Mouse (Mus musculus) lung, embryonic 15.5 days (tissue): Measurements from ENCODE around the gene Ranbp10. TPM values are rescaled to one million over a fixed set of nuclear protein-coding genes. Genes with fewer than 3 reads are reported as not detected.

Source experiments
- ATAC-seq: fragments of 200-750 bp; cut with Nextera tagmentation; 2 replicates; pipeline ENCODE4 v1.8.0; 2017; ENCODE audit warnings: moderate number of reproducible peaks, borderline replicate concordance; ENCODE audit not compliant: low FRiP score, low TSS enrichment; ENCODE audit errors: extremely low read depth
- H3K27ac ChIP-seq: fragments of 300-500 bp; sonication (generic); 2 replicates; pipeline ENCODE4 v1.5.1; 2015; ENCODE audit warnings: moderate library complexity, mild to moderate bottlenecking, inconsistent platforms
- H3K27me3 ChIP-seq: fragments of 300-500 bp; sonication (generic); 2 replicates; pipeline ENCODE4 v1.6.1; 2015; ENCODE audit warnings: inconsistent platforms
- H3K36me3 ChIP-seq: fragments of 300-500 bp; sonication (generic); 2 replicates; pipeline ENCODE4 v1.6.1; 2015; ENCODE audit warnings: inconsistent platforms
- H3K4me1 ChIP-seq: fragments of 300-500 bp; sonication (generic); 2 replicates; pipeline ENCODE4 v1.6.1; 2015; ENCODE audit warnings: inconsistent platforms
- H3K4me2 ChIP-seq: fragments of 300-500 bp; sonication (generic); 2 replicates; pipeline ENCODE4 v1.6.1; 2015; ENCODE audit warnings: inconsistent platforms, mild to moderate bottlenecking, moderate library complexity
- H3K4me3 ChIP-seq: fragments of 300-500 bp; sonication (generic); 2 replicates; pipeline ENCODE4 v1.5.1; 2015; ENCODE audit warnings: mild to moderate bottlenecking, inconsistent platforms
- H3K9ac ChIP-seq: fragments of 300-500 bp; sonication (generic); 2 replicates; pipeline ENCODE4 v1.6.1; 2015; ENCODE audit warnings: inconsistent platforms
- H3K9me3 ChIP-seq: fragments of 300-500 bp; sonication (generic); 2 replicates; pipeline ENCODE4 v1.6.1; 2016; ENCODE audit warnings: inconsistent platforms
- WGBS: fragments of 180-500 bp; shearing (Covaris S2); methylation state at CpG from one replicate; pipeline ENCODE4 v1.1.7; 2015; 5-methylcytosine and 5-hydroxymethylcytosine counted together
- polyA plus RNA-seq: library from polyadenylated mRNA; unstranded; fragments of >200 nt; fragmentation: Nextera tagmentation; extraction: Ambion mirVana; gene quantifications from 2 replicates; pipeline ENCODE4 v1.2.1, GENCODE M21; 2015

The Ranbp10 gene
- polyA plus RNA-seq, 1 experiment from 2014 or later: 12.0 TPM

- Histone ChIP-seq H3K9me3 (no peaks in the 10 kb centered on the region), H3K4me1 (peaks cover 15% of the 10 kb centered on the region), H3K9ac (no peak overlapping the region)
Measured at GRCm38 (mm10) chr8:105825506-105825905, 1.6 kb downstream of the Ranbp10 start.

DNA sequence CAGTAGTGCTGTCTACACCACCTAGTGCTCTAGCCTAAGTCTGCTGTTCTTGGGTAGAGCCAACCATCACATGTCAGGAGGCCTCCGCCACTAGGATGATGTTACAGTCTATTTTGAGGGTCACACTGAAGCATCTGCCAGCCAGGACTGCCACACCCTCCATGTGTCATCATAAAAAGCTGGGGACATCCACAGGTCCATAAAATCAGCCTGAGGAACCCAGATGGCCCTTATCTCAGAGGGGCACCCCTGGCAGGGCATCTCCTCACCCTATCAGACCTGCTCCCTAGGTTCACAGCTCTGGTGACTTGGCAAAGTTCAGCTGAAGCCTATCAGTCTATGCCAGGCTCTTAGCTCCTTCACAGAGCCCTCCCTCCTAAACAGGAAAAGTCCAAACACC lies 6.2 kb downstream of the Ranbp10 start:
- Histone ChIP-seq H3K9me3 (no peaks in the 10 kb centered on the region), H3K4me2 (no peak overlapping the region), H3K36me3 (peaks cover 41% of the 10 kb centered on the region), H3K4me3 (no peak overlapping the region), H3K9ac (no peak overlapping the region), H3K4me1 (peaks cover 7% of the 10 kb centered on the region), H3K27me3 (no peaks in the 10 kb centered on the region), H3K27ac (no peak overlapping the region)
- 100% methylated on average over 1 of the region's 1 CpGs for WGBS
- ATAC-seq: peak; percentile 79; the same call in 1 of the 2 replicates

More at GRCm38 (mm10) chr8:105825506-105825905, 1.6 kb downstream of the Ranbp10 start:
- no peak for ATAC-seq
- no peaks in the 10 kb centered on the region for H3K27me3 ChIP-seq
- H3K4me2 ChIP-seq: peak overlapping the region; percentile 63
- no peak overlapping the region for H3K27ac ChIP-seq
- H3K4me3 ChIP-seq: peak overlapping the region; percentile 82
- WGBS: 76% methylated on average over 4 of the region's 4 CpGs
- H3K36me3 ChIP-seq: peaks cover 30% of the 10 kb centered on the region

DNA sequence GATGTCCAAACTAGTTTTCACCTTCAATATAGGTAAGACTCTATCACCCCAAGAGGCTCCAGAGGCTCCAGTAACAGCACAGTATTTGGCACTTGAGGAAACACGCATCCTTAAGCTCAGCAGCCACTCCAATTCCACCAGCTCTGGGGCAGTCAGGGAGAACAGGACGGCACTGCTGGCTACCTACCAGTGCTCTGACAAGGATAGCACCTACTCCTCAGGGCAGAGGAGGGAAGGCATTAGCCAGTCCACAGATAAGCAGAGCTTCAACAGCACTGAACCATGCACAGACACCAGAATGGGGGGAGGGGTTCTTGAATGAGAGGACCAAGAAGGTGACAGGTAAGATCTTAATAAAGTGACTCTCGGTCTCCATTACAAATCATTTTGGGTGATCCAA lies 7.5 kb downstream of the Ranbp10 start:
- H3K9me3 ChIP-seq: no peaks in the 10 kb centered on the region
- no peaks in the 10 kb centered on the region for H3K4me1 ChIP-seq
- H3K9ac ChIP-seq: no peak overlapping the region
- H3K36me3 ChIP-seq: peaks cover 36% of the 10 kb centered on the region
- ATAC-seq: no peak
- no peak overlapping the region for H3K27ac ChIP-seq
- no peak overlapping the region for H3K4me2 ChIP-seq
- no peaks in the 10 kb centered on the region for H3K27me3 ChIP-seq
- H3K4me3 ChIP-seq: no peak overlapping the region
- 88% methylated on average over 3 of the region's 3 CpGs for WGBS

- ATAC-seq: no peak
- H3K4me1 ChIP-seq: peaks cover 9% of the 10 kb centered on the region
- no peaks in the 10 kb centered on the region for H3K9me3 ChIP-seq
- H3K4me3 ChIP-seq: no peak overlapping the region
- WGBS: 91% methylated on average over 6 of the region's 6 CpGs
- no peak overlapping the region for H3K9ac ChIP-seq
- H3K27ac ChIP-seq: no peak overlapping the region
- H3K4me2 ChIP-seq: no peak overlapping the region
- peaks cover 14% of the 10 kb centered on the region for H3K36me3 ChIP-seq
- H3K27me3 ChIP-seq: no peaks in the 10 kb centered on the region
Measured at GRCm38 (mm10) chr8:105813241-105813640, 13.9 kb downstream of the Ranbp10 start.

DNA sequence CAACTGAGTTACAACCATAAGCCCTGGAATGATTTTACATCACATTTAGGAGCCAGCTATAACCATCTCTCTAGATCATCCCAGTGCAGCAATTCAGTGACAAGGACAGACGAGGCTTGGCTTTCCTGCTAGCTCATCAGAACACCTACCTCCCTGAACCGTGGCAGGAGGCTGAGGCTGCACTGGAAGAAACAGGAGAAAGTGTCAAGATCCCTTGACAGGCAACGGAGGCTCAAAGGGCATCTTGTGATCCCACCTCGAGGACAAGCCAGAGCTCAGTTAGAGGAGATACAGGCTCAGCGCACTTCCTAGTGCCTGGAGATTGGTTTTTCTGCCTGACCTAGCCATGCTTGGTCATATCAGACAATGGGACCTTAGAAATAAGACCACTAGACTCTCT lies 14.6 kb downstream of the Ranbp10 start:
- Histone ChIP-seq H3K9me3 (no peaks in the 10 kb centered on the region), H3K27ac (no peak overlapping the region), H3K4me1 (peaks cover 16% of the 10 kb centered on the region), H3K9ac (no peak overlapping the region), H3K36me3 (peaks cover 11% of the 10 kb centered on the region; the same call in 1 of the 2 replicates), H3K27me3 (no peaks in the 10 kb centered on the region), H3K4me2 (no peak overlapping the region), H3K4me3 (no peak overlapping the region)
- no peak for ATAC-seq
- 80% methylated on average over 5 of the region's 5 CpGs for WGBS

DNA sequence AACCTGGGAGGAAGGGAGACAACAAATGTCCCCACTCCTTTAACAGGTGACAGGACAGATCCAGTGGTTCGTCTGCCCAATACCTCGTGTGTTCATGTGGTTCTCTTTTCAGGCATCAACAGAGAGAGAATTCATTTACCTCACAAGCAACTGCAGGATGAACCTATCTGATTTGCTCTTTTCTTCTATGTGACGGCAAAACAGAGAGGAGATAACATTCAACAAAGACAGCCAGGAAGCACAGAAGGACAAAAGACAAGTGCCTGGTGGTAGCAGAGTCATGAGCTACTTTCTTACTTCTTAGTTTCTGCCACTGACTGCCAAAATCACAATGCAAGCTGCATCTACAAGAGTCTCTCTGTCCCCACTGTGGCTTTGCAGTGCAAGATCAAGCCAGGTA lies 15.6 kb downstream of the Ranbp10 start:
- H3K9ac ChIP-seq: no peak overlapping the region
- no peaks in the 10 kb centered on the region for H3K27me3 ChIP-seq
- H3K4me1 ChIP-seq: peaks cover 16% of the 10 kb centered on the region
- no peak overlapping the region for H3K27ac ChIP-seq
- peaks cover 11% of the 10 kb centered on the region; the same call in 1 of the 2 replicates for H3K36me3 ChIP-seq
- no peak for ATAC-seq
- WGBS: 78% methylated on average over 3 of the region's 3 CpGs
- H3K4me3 ChIP-seq: no peak overlapping the region
- H3K4me2 ChIP-seq: no peak overlapping the region
- H3K9me3 ChIP-seq: no peaks in the 10 kb centered on the region

- Histone ChIP-seq H3K4me1 (peaks cover 16% of the 10 kb centered on the region), H3K27ac (no peak overlapping the region), H3K4me2 (no peak overlapping the region), H3K27me3 (no peaks in the 10 kb centered on the region), H3K9me3 (no peaks in the 10 kb centered on the region), H3K9ac (no peak overlapping the region), H3K36me3 (peaks cover 11% of the 10 kb centered on the region; the same call in 1 of the 2 replicates), H3K4me3 (no peak overlapping the region)
- ATAC-seq: no peak
- WGBS: 87% methylated on average over 10 of the region's 10 CpGs
Measured at GRCm38 (mm10) chr8:105811061-105811460, 16.1 kb downstream of the Ranbp10 start.

DNA sequence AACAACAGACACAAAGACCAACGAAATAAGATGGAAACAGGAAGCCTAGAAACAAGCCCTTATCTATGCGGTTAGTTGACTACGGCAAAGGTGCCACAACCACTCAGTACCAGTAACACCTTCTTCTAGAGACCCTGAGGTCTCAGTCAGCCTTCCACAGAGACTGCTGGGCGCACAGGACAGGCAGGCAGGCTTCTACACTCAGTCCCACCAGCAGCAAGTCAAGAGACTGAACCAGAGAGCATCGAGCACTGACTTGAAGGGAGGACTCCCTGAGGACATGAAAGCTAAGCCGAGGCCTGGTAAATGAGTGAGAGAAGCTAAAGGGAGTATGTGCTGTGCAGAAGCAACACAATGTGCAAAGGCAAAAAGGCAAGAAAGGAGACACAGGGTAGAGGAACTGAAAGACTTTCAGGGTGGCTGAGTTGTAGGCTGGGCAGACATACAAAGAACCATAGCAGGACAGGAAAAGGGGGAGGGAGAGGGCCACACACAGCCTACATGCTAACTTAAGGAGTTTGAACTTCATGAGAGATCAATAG lies 16.8 kb downstream of the Ranbp10 start:
- no peak for ATAC-seq
- Histone ChIP-seq H3K9me3 (no peaks in the 10 kb centered on the region), H3K4me2 (no peak overlapping the region), H3K27me3 (no peaks in the 10 kb centered on the region), H3K36me3 (peaks cover 11% of the 10 kb centered on the region; the same call in 1 of the 2 replicates), H3K27ac (no peak overlapping the region), H3K4me3 (no peak overlapping the region), H3K4me1 (peaks cover 16% of the 10 kb centered on the region), H3K9ac (no peak overlapping the region)
- WGBS: 81% methylated on average over 6 of the region's 6 CpGs

- ATAC-seq: no peak
- WGBS: 87% methylated on average over 2 of the region's 2 CpGs
- Histone ChIP-seq H3K4me1 (peaks cover 16% of the 10 kb centered on the region), H3K27me3 (no peaks in the 10 kb centered on the region), H3K4me3 (no peak overlapping the region), H3K36me3 (peaks cover 19% of the 10 kb centered on the region), H3K9me3 (no peaks in the 10 kb centered on the region), H3K27ac (no peak overlapping the region), H3K4me2 (no peak overlapping the region), H3K9ac (no peak overlapping the region)
Measured at GRCm38 (mm10) chr8:105808480-105808879, 18.7 kb downstream of the Ranbp10 start.

- H3K4me1 ChIP-seq: peaks cover 16% of the 10 kb centered on the region
- H3K9ac ChIP-seq: no peak overlapping the region
- H3K27ac ChIP-seq: peak overlapping the region; percentile 25; the same call in 1 of the 2 replicates
- no peak overlapping the region for H3K4me2 ChIP-seq
- WGBS: 68% methylated on average over 5 of the region's 5 CpGs
- no peak for ATAC-seq
- peaks cover 17% of the 10 kb centered on the region for H3K36me3 ChIP-seq
- no peak overlapping the region for H3K4me3 ChIP-seq
- H3K27me3 ChIP-seq: no peaks in the 10 kb centered on the region
- H3K9me3 ChIP-seq: no peaks in the 10 kb centered on the region
Measured at GRCm38 (mm10) chr8:105807766-105808165, 19.4 kb downstream of the Ranbp10 start.

DNA sequence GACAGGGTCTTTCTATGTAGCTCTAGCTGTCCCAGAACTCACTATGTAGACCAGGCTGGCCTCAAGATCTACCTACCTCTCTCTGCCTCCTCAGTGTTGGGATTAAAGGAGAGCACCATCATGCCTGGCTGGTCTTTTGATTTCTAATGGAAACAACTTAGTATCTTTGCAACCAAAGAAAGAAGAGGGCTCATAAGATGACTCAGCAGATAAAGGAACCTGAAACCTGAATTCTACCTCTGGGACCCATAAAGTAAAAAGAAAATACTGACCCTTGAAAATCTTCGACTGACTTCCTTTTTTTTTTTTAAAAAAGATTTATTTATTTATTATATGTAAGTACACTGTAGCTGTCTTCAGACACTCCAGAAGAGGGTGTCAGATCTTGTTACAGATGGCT lies 21.2 kb downstream of the Ranbp10 start:
- no peak for ATAC-seq
- H3K36me3 ChIP-seq: peaks cover 10% of the 10 kb centered on the region
- H3K27ac ChIP-seq: no peak overlapping the region
- 78% methylated on average over 1 of the region's 1 CpGs for WGBS
- H3K4me3 ChIP-seq: no peak overlapping the region
- no peaks in the 10 kb centered on the region for H3K9me3 ChIP-seq
- H3K27me3 ChIP-seq: no peaks in the 10 kb centered on the region
- H3K4me2 ChIP-seq: no peak overlapping the region
- peaks cover 14% of the 10 kb centered on the region for H3K4me1 ChIP-seq
- H3K9ac ChIP-seq: no peak overlapping the region

DNA sequence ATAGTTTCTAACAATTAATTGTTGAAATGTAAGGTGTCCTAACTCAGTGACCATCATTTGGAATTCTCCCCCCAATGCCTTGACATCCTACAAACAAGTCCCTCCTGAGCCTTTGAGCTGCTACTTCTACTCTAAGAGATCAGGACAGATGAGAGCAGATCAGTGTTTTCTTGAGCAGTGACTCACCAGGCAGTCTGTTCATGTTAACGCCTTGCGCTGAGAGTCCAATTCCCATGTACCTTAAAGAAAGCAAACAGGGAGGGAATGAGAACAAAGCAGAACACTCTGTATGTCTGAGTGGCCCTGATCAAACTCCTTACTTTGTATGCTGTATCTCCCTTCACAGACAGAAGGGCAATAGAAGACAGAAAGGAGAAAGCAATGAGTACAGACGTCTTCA lies 21.8 kb downstream of the Ranbp10 start:
- Histone ChIP-seq H3K36me3 (peaks cover 10% of the 10 kb centered on the region), H3K27me3 (no peaks in the 10 kb centered on the region), H3K4me3 (no peak overlapping the region), H3K4me2 (no peak overlapping the region), H3K4me1 (peaks cover 16% of the 10 kb centered on the region), H3K9me3 (no peaks in the 10 kb centered on the region), H3K9ac (no peak overlapping the region), H3K27ac (no peak overlapping the region)
- ATAC-seq: no peak
- 68% methylated on average over 3 of the region's 3 CpGs for WGBS

DNA sequence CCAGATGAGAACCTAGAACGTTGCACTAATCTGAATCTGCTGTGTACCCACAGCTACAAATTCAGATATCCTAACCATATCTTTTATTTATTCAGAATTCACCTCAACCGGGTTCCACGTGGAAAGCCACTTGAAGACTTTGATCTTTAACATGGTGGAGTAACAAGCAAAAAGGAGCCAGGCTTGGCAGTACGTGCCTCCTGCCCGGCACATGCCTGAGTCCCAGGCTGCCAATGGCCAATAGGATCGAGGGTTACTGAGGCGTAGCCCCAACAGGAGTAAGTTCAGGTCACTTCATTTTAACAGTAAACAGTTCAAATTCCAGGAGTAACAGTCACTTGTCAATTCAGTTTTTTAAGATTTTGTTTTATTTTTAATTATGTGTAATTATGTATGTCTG lies 22.4 kb downstream of the Ranbp10 start:
- WGBS: 84% methylated on average over 7 of the region's 7 CpGs
- no peak overlapping the region for H3K4me3 ChIP-seq
- no peak overlapping the region for H3K9ac ChIP-seq
- ATAC-seq: no peak
- H3K9me3 ChIP-seq: no peaks in the 10 kb centered on the region
- no peak overlapping the region for H3K27ac ChIP-seq
- H3K27me3 ChIP-seq: no peaks in the 10 kb centered on the region
- peaks cover 10% of the 10 kb centered on the region for H3K36me3 ChIP-seq
- H3K4me2 ChIP-seq: no peak overlapping the region
- H3K4me1 ChIP-seq: peaks cover 21% of the 10 kb centered on the region
